Mouse (Mus musculus) megakaryocyte progenitor cell, adult 5-6 weeks (primary cell): ENCODE data around the gene Cnn2. TPM values are rescaled to one million over a fixed set of nuclear protein-coding genes. Genes with fewer than 3 reads are reported as not detected.

Source experiments
- ATAC-seq: replicated peaks from 2 replicates; pipeline ENCODE4 v1.8.0; 2016; ENCODE audit warnings: mild to moderate bottlenecking, moderate TSS enrichment, inconsistent platforms; ENCODE audit not compliant: poor library complexity
- total RNA-seq, 2 experiments: library from RNA; stranded (forward) in 1 of 2; stranded (reverse) in 1 of 2; fragments of 157-497, 149-512 nt in 1 of 2; fragments of 200-1000 nt in 1 of 2; gene quantifications; 2 replicates each; pipeline versions ENCODE4 v1.2.3 to v1.2.4; 2015 to 2017

Cnn2 gene
- total RNA-seq, 2 experiments from 2014 or later: 52.8 to 84.1 TPM

- ATAC-seq: no peak
Observed at GRCm38 (mm10) chr10:79989272-79989786, 945 bp downstream of the Cnn2 start.

DNA sequence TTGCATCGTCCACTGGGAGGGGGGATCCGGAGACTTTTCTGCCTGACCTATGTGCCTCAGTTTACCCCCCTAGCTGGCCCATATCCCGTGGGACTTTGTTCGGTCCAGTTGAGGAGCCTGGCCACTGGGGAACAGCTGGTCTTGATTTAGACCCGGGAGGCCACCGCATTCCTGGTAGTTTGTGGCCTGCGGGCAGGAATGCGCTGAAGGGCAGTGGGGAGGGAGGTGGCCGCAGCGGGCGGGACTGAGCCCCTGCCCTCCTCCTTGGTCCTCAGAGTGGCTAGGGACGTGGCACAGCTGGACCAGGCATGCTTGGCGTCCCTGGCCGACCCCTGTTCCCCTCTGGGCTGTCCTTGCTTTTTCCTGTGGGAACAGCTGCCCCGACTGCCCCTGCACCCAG, 1.5 kb downstream of the Cnn2 start:
- ATAC-seq: no peak

DNA sequence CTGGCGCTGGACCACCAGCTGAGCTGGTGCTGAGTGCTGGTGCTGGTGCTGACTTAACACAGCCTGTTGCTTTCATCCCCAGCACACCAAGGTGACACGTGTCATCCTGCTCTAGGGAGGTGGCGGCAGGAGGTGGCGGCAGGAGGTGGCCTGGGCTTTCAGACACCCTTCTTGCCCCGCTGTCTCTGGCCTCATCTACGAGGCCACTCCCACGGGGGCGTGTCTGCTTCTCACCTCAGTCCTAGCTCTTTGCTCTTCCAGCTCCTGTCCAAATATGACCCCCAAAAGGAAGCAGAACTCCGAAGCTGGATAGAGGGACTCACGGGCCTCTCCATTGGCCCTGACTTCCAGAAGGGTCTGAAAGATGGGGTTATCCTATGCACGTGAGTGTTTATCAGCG, 2.7 kb downstream of the Cnn2 start:
- no peak for ATAC-seq

GRCm38 (mm10) chr10:79991548-79991947, 3.2 kb downstream of the Cnn2 start:
- ATAC-seq: no peak

DNA sequence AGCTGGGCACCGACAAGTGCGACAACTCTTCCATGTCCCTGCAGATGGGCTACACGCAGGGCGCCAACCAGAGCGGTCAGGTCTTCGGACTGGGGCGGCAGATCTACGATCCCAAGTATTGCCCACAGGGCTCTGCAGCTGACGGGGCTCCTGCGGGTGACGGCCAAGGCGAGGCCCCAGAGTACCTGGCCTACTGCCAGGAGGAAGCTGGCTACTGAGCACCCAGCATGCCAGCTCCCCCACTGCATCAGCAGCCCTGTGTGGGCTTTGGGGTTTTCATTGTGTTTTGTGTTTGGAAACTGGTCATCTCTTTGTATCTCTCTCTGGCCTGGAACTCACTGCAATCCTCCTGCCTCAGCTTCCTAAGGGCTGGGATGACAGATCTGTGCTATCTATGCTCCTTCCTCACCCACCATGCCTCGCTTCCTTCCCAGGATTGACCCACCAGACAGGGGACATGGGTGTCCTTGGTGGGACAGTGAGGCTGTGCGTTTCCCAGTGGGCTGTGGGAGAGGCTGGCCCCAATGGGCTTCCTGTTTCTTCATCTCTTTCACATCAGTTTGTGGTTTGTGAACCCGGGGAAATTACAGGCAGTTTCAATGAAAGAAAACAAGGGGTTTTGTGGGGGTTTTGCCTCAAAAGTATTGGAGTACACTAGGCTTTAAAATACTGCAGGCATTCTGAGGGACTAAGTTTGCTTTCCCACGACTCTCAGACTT, 6.2 kb downstream of the Cnn2 start:
- ATAC-seq: peak; percentile 43

GRCm38 (mm10) chr10:79995636-79996035, 7.3 kb downstream of the Cnn2 start:
- ATAC-seq: no peak

DNA sequence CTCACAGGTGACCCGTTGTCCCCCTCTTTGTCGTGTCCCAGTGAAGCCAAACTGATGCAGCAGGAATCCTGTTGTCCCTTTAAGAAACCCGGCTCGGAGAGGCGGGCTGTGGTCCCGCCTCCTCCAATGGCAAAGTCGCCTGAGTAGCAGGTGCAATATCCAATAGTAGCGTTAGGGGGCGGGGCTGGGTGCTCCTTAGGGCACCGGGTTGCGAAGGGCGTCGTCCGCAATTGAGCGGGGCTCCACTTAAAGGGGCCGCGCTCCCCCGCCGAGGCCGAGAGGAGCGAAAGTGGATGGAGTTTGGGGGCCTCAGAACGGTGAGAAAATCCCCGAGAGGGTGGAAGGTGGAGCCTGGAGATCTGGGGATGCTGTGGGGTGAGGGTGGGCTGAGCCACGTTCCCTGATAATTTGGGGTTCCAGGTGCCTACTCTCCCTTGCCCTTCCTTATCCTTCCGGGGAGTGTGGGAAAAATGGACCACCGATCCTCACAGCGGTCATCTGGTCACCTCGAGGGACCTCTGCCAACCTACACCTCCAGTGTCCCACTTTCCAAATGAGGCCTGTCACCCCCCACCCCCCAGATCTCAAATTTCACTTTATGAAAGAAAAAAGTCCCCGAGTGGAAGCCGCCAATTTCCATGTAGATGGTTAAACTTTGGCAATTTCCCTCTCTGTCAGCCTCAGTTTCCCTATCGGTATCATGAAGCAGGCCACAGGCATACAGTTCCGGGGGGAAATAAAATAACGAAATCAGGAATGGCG, 8.1 kb downstream of the Cnn2 start, which contains the start of gene Abca7:
Abca7 (plus strand) TSS at position 223 of the 762 bp plus-strand sequence.
- ATAC-seq: peak; percentile 79

- peak; percentile 52 for ATAC-seq
Observed at GRCm38 (mm10) chr10:79997034-79997760, 8.8 kb downstream of the Cnn2 start.

GRCm38 (mm10) chr10:79997819-79998218, 9.4 kb downstream of the Cnn2 start:
- ATAC-seq: peak; percentile 20

- ATAC-seq: no peak
Observed at GRCm38 (mm10) chr10:80001945-80002344, 13.6 kb downstream of the Cnn2 start.

DNA sequence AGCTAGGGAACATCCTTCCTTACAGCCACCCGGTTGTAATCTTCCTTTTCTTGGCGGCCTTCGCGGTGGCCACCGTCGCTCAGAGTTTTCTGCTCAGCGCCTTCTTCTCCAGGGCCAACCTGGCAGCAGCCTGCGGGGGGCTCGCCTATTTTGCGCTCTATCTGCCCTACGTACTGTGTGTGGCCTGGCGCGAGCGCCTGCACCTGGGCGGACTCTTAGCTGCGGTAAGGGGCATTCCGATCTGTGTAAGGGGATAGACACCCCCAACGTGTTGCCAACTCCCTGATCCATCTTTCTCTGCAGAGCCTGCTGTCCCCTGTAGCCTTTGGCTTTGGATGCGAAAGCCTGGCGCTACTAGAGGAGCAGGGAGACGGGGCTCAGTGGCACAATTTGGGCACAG, 14.4 kb downstream of the Cnn2 start:
- no peak for ATAC-seq

DNA sequence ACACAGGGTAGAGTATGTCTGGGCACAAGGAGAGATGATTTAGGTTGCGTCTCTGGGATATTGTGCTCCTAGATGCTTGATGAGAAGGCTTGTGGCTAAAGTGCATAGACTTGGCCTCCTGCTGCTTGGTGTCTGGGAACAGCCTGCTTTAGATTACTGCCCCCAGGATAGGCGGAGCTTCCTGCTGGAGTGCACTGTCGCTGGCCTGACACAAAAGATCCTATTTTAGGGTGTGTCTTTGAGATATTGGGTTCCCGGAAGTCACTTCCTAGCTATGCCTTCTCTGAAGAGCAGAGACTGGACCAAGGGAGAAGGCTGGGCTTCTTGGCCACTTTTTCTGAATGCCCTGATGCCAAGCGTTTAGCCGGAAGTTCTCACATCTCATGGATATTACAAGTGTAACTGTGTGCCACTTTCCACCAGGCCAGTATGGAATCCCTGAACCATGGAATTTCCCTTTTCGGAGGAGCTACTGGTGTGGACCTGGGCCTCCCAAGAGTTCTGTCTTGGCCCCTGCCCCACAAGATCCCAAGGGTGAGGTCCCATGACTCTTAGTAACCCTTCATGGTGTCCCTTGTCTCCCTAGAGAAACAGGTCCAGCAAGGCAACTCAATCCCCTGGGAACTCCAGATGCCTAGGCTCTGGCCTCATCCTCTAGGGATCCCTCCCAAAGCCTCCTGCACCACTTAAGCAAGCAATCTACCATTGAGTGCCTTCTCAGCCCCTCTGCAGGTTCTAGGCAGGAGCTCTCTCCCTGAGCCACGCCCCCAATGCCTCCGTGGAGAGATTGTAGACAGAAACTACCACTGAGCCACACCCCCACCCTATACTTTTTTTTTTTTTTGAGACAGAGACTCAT, 15.2 kb downstream of the Cnn2 start:
- ATAC-seq: peak; percentile 85

DNA sequence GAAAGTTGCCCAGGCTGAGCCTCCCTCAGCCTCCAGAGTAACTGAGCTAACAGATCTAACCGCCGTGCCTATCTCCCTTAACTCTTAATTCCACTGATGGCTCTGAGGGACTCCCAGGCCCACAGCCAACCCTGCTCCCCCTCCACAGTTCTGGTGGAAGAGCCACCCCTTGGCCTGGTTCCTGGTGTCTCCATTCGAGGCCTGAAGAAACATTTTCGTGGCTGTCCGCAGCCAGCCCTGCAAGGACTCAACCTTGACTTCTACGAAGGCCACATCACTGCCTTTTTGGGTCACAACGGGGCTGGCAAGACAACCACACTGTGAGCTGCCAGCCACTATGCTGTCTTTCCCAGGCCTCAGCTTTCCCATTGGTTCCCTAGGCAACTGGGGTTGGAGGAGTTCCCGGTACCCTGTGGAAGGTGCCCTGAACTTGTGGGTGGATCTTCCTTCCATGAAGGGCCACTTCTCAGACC, 15.9 kb downstream of the Cnn2 start:
- no peak for ATAC-seq

DNA sequence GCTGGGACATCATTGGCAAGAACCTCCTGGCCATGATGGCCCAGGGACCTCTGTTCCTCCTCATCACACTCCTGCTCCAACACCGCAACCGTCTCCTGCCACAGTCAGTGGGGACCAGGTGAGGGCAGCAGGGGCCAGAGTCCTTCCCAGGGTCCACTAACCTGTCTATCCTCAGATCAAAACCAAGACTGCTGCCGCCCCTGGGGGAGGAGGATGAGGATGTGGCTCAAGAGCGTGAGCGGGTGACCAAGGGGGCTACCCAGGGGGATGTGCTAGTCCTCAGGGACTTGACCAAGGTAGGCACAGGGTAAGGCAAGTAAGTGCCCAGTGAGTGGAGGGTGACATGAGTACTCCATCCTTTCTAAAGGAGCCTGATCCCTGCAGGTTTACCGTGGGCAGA, 23.4 kb downstream of the Cnn2 start:
- ATAC-seq: no peak

DNA sequence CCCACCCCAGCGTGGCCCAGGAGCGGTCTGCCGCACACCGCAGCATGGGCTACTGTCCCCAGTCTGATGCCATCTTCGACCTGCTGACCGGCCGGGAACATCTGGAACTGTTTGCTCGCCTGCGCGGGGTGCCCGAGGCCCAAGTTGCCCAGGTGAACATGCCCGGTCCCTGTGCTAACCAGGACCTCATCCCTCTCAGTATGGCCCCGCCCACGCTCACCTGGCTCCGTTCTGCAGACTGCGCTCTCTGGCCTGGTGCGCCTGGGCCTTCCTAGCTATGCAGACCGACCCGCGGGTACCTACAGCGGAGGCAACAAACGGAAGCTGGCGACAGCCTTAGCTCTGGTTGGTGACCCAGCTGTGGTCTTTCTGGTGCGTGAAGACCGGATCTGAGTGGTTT, 25.2 kb downstream of the Cnn2 start:
- ATAC-seq: no peak

DNA sequence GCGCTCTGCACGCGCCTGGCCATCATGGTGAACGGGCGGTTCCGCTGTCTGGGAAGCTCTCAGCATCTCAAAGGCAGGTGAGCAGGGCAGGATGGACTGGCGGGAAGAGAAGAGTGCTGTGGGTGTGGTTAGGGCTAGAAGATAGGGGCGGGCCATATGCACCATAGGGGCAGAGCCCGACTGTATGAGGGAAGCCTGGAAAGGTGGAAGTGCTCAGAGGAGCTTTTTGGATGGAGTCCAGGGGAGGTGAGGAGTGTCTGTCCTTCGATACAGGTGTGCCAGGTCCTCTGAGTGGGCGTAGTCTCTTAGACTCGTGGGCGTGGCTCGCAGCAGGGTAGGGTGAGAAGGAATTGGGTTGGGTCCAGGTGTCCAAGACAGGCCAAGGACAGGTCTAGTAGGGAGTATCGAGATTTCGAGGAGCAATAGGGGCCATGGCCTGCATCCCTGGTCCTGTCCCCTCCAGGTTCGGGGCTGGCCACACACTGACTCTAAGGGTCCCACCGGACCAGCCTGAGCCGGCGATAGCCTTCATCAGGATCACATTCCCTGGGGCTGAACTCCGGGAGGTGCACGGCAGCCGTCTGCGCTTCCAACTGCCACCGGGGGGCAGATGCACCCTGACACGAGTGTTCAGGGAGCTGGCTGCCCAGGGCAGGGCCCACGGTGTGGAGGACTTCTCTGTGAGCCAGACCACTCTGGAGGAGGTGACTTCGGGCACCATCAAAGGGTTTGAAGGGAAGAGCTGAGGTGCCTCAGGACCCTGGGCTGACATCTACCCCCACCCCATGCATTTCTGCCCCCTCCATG, 26.3 kb downstream of the Cnn2 start:
- ATAC-seq: no peak

- no peak for ATAC-seq
Observed at GRCm38 (mm10) chr10:80015583-80015982, 27.2 kb downstream of the Cnn2 start.

DNA sequence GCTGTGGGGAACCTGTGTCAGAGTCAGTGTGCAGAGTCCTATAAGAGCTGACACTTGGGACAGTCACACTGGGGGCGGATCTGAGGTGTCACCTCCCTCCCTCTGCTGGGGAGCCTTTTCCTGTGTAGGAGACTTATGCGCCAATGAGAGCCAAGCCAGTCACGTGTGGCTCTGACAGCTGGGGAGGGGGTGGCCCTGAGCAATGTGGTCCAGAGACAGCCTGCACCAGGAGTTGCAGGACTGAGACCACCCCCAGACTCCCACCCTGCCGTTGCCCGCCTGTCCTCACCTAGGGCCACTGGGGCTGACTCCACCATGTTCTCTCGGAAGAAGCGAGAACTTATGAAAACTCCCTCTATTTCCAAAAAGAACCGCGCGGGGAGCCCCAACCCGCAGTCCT, 28.1 kb downstream of the Cnn2 start, which contains the start of gene Arhgap45:
Arhgap45 (plus strand) TSS at position 143 of the 400 bp plus-strand sequence.
- ATAC-seq: peak; percentile 80

DNA sequence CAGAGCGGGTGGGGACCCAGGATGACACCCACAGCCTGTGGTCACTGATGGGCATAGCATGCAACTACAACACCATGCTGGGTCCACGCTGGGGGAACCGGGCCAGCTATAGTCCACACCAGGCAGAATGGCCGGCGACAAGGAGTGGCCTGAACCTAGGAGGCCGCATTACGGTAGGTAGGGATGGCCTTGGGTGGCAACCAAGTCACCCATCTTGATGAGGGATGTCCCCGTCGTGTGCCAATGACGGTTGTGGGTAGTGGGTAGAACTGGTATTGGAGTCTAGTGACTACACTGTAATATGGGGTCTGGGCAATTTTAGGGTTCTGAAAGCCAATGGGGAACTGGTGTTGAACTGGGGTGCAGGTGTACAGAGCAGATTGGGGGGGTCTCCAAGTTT, 28.5 kb downstream of the Cnn2 start:
- peak; percentile 26 for ATAC-seq
